8 mouse cellular contexts compared by ENCODE assay signal in the genomic region with DNA sequence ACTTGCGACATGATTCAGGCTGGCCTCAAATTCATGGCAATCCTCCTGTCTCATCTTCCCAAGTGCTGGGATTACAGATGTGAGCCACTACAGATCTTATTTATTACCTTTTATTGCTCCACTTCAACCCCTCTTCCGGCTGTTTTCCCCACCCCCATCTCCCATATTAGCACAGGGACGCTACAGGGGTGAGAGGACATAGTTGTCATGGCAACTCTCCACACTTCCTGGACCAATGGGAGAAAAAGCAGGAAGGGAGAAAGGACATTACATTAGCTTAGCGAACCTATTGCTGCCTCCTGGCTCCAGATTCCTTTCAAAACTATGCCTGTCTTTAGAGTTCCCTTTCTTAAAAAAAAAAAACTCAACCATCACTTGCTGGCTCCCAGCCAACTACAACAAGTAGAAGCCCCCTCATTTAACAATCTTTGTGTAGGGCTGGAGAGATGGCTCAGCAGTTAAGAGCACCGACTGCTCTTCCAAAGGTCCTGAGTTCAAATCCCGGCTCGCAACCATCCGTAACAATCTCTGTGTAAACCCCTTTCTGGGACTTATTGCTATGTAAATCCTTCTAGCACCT. TPM values are rescaled to one million over a fixed set of nuclear protein-coding genes. Genes with fewer than 3 reads are reported as not detected.
DNase-seq lines count a peak whose midpoint lies in the region; ATAC-seq lines count a peak whose summit lies in the region.

No protein-coding gene starts in this region.

- H3K9me3 ChIP-seq in forebrain, embryonic 12.5 days = no peaks in the 10 kb centered on the region
- H3K9me3 ChIP-seq in liver, embryonic 15.5 days (replicated peaks) = no peaks in the 10 kb centered on the region

- H3K4me3 ChIP-seq in forebrain, embryonic 12.5 days (replicated peaks) = peak overlapping the region; percentile 29
- no peak overlapping the region for H3K4me3 ChIP-seq in liver, embryonic 15.5 days (replicated peaks)

- peak overlapping the region; percentile 44; the same call in 1 of the 2 replicates for H3K9ac ChIP-seq in forebrain, embryonic 12.5 days
- H3K9ac ChIP-seq in liver, embryonic 15.5 days = 0 out of 2 replicates have a peak overlapping the region, but pooled peaks have one; percentile 13

- 0 out of 2 replicates have a peak, but pooled peaks have one; percentile 21 for ATAC-seq in forebrain, embryonic 12.5 days (ENCODE audit: low FRiP score)
- no peak for ATAC-seq in liver, embryonic 15.5 days (ENCODE audit: insufficient read depth)

- whole genome bisulfite sequencing in forebrain, embryonic 12.5 days = 17% methylated on average over 8 of the region's 8 CpGs
- 12% methylated on average over 8 of the region's 8 CpGs for WGBS in liver, embryonic 15.5 days (ENCODE audit: insufficient replicate concordance)

- no peaks in the 10 kb centered on the region for H3K36me3 ChIP-seq in forebrain, embryonic 12.5 days (replicated peaks)
- H3K36me3 ChIP-seq in liver, embryonic 15.5 days (replicated peaks) = no peaks in the 10 kb centered on the region

- H3K4me2 ChIP-seq in forebrain, embryonic 12.5 days = peak overlapping the region; percentile 65
- H3K4me2 ChIP-seq in liver, embryonic 15.5 days = peak overlapping the region; percentile 69

- peaks cover 47% of the 10 kb centered on the region for H3K4me1 ChIP-seq in forebrain, embryonic 12.5 days
- H3K4me1 ChIP-seq in liver, embryonic 15.5 days (replicated peaks) = peaks cover 26% of the 10 kb centered on the region

- H3K27ac ChIP-seq in forebrain, embryonic 12.5 days = no peak overlapping the region
- no peak overlapping the region for H3K27ac ChIP-seq in liver, embryonic 15.5 days (replicated peaks)

- peaks cover 38% of the 10 kb centered on the region for H3K27me3 ChIP-seq in forebrain, embryonic 12.5 days
- H3K27me3 ChIP-seq in liver, embryonic 15.5 days = peaks cover 66% of the 10 kb centered on the region

- DNase-seq in cerebellum, postnatal 14 days = peak; percentile 33 to 39
- no peak for DNase-seq in cerebellum, adult 11 months
- DNase-seq in 416B (ENCODE audit: low read depth) = peak; percentile 40
- DNase-seq in spleen, postnatal 10 days (ENCODE audit: low spot score in 2 of 2) = no peak
- DNase-seq in thymus, postnatal 0 days (ENCODE audit: low spot score) = no peak
- no peak for DNase-seq in gastrocnemius, adult 18-20 months (ENCODE audit: low spot score)

RNA-seq across cellular contexts. Expression of a gene that starts 3.1 kb away (rescaled TPM):
- 2.7 and 4.0 TPM in 2 replicates for polyA plus RNA-seq in forebrain, embryonic 12.5 days (2016; fragmentation: Nextera tagmentation; extraction: Ambion mirVana)
- 2.4 and 2.5 TPM in 2 replicates for polyA plus RNA-seq in liver, embryonic 15.5 days (2015; fragmentation: Nextera tagmentation; extraction: Ambion mirVana)
- polyA plus RNA-seq in thymus, postnatal 0 days (2015; fragmentation: Nextera tagmentation; extraction: Ambion mirVana) = 1.3 TPM in 2 replicates
- under 1 TPM; 0.21 to 0.62 TPM for total RNA-seq in gastrocnemius, adult 18-20 months (2021)

RNA-seq across cellular contexts. Expression of a gene that starts 29.1 kb away (rescaled TPM):
- polyA plus RNA-seq in forebrain, embryonic 12.5 days (2016; fragmentation: Nextera tagmentation; extraction: Ambion mirVana) = 94.7 and 105 TPM in 2 replicates
- 16.9 and 20.2 TPM in 2 replicates for polyA plus RNA-seq in liver, embryonic 15.5 days (2015; fragmentation: Nextera tagmentation; extraction: Ambion mirVana)
- 61.0 and 90.5 TPM in 2 replicates for polyA plus RNA-seq in thymus, postnatal 0 days (2015; fragmentation: Nextera tagmentation; extraction: Ambion mirVana)
- 10 to 100 TPM; 32.1 to 39.9 TPM for total RNA-seq in gastrocnemius, adult 18-20 months (2021)

Comparison
In these comparisons a context has a peak if more than half of its experiments do, and no peak if none do; other contexts are left out.
1. DNase-seq: peak in cerebellum, postnatal 14 days (2 of 2) and 416B (single experiment); none in cerebellum, adult 11 months (single experiment), spleen, postnatal 10 days (0 of 2), thymus, postnatal 0 days (single experiment) and gastrocnemius, adult 18-20 months (single experiment).